Mouse (Mus musculus) bone marrow macrophage, adult 2 months (primary cell): Measurements from ENCODE around the gene Ttc28.

ENCODE experiments used
- CTCF ChIP-seq: IDR thresholded peaks from 2 replicates; pipeline ENCODE4 v1.5.1; 2012; ENCODE audit warnings: low read depth, mild to moderate bottlenecking, low read length, moderate library complexity
- POLR2A ChIP-seq: IDR thresholded peaks from 2 replicates; pipeline ENCODE4 v1.6.1; 2012; ENCODE audit warnings: mild to moderate bottlenecking, low read depth, low read length, borderline replicate concordance

DNA sequence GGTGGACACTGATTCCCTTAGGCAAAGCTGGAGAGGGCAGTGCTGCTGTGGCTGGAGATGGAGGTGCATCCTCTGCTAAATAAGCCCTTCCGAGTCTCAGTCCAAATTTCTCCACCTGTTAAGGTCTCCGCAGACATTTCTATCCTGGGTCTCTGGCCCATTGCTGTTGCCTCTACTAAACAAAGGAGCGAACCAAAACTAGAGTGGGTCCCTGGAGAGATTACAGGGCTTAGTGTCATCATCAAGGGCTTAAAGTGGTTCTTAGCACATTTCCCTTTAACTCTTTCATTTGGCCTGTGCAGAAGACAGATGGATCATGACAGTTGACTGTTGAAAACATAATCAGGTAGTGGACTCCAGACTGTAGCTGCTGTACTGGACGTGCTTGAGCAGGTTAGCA, 9.0 kb downstream of the Ttc28 start:
- TF ChIP-seq CTCF (no peak), POLR2A (no peak)
